Mouse (Mus musculus): ENCODE data around the gene Hvcn1.
"Not testable (repeated sequence)": the region's sequence is repeated elsewhere in the genome, so short reads cannot be mapped to it uniquely, and the experiment has no call there.

The Hvcn1 gene

GRCm38 (mm10) chr5:122206475-122206874, at the start of gene Hvcn1:
Gene Hvcn1 (plus strand): TSS chr5:122206804.
- DNase-seq (ENCODE audit: low spot score): no peak

- DNase-seq (ENCODE audit: low spot score): peak; percentile 96
Observed at GRCm38 (mm10) chr5:122157827-122158381, 48.7 kb upstream of the Hvcn1 start, which contains the start of gene Ppp1cc. Gene Ppp1cc (plus strand): TSS chr5:122158278.

GRCm38 (mm10) chr5:122158557-122159515, 47.8 kb upstream of the Hvcn1 start:
- peak; percentile 60 for DNase-seq (ENCODE audit: low spot score)

- no peak for DNase-seq (ENCODE audit: low spot score)
Observed at GRCm38 (mm10) chr5:122163194-122163593, 43.4 kb upstream of the Hvcn1 start.

- DNase-seq (ENCODE audit: low spot score): no peak
Observed at GRCm38 (mm10) chr5:122164011-122164410, 42.6 kb upstream of the Hvcn1 start.

- peak; percentile 75 for DNase-seq (ENCODE audit: low spot score)
Observed at GRCm38 (mm10) chr5:122165233-122165915, 41.2 kb upstream of the Hvcn1 start.

GRCm38 (mm10) chr5:122166636-122167161, 39.9 kb upstream of the Hvcn1 start:
- no peak for DNase-seq (ENCODE audit: low spot score)

GRCm38 (mm10) chr5:122168344-122169069, 38.1 kb upstream of the Hvcn1 start:
- DNase-seq (ENCODE audit: low spot score): no peak

GRCm38 (mm10) chr5:122171058-122171457, 35.5 kb upstream of the Hvcn1 start:
- no peak for DNase-seq (ENCODE audit: low spot score)

- DNase-seq (ENCODE audit: low spot score): no peak
Observed at GRCm38 (mm10) chr5:122175402-122175801, 31.2 kb upstream of the Hvcn1 start.

GRCm38 (mm10) chr5:122175961-122176360, 30.6 kb upstream of the Hvcn1 start:
- no peak for DNase-seq (ENCODE audit: low spot score)

- peak; percentile 80 for DNase-seq (ENCODE audit: low spot score)
Observed at GRCm38 (mm10) chr5:122176398-122176797, 30.2 kb upstream of the Hvcn1 start.

GRCm38 (mm10) chr5:122179665-122180064, 26.9 kb upstream of the Hvcn1 start:
- DNase-seq (ENCODE audit: low spot score): no peak

- no peak for DNase-seq (ENCODE audit: low spot score)
Observed at GRCm38 (mm10) chr5:122184283-122184806, 22.3 kb upstream of the Hvcn1 start.

- not testable (repeated sequence) for DNase-seq (ENCODE audit: low spot score)
Observed at GRCm38 (mm10) chr5:122184858-122185257, 21.7 kb upstream of the Hvcn1 start.

GRCm38 (mm10) chr5:122189115-122189514, 17.5 kb upstream of the Hvcn1 start:
- no peak for DNase-seq (ENCODE audit: low spot score)

GRCm38 (mm10) chr5:122190465-122190864, 16.1 kb upstream of the Hvcn1 start:
- no peak for DNase-seq (ENCODE audit: low spot score)

GRCm38 (mm10) chr5:122191269-122192063, 15.1 kb upstream of the Hvcn1 start:
- DNase-seq (ENCODE audit: low spot score): no peak

GRCm38 (mm10) chr5:122192347-122192746, 14.3 kb upstream of the Hvcn1 start:
- no peak for DNase-seq (ENCODE audit: low spot score)

- no peak for DNase-seq (ENCODE audit: low spot score)
Observed at GRCm38 (mm10) chr5:122200872-122201271, 5.7 kb upstream of the Hvcn1 start.

GRCm38 (mm10) chr5:122201904-122202303, 4.7 kb upstream of the Hvcn1 start:
- no peak for DNase-seq (ENCODE audit: low spot score)

Measured in testis, postnatal 10 days (tissue).